Comparison of ENCODE assay signal across 16 mouse cellular contexts in the genomic region with DNA sequence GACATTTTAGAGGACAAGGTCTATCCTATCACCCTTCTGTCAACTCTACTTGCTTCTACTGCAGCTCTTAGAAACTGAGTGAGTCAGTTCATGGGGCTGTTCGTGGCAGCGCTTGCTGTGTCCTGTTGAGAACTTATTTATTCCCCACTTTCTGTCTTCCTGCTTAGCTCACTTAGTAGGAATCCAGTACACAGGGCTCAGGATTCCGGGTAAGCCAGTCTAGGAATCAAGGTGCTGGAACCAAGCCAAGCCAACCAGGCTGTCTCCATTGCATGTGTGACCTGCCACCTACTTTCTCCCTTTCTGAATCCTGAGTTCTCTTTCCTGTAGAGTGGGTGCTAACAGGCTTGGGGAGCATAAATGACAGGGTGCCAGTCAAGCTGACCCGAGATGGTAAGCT. TPM values are rescaled to one million over a fixed set of nuclear protein-coding genes. Genes with fewer than 3 reads are reported as not detected.
A peak's percentile ranks its signal among the peaks of the same experiment; 100 is the strongest.
DNase-seq lines count a peak whose midpoint lies in the region; ATAC-seq and TF ChIP-seq lines count a peak whose summit lies in the region.
"Had no signal": no experiment of that assay in that cellular context is flagged by ENCODE, and none has a peak within 500 bp of the region (broad histone marks: within the 10 kb centered on the region; RNA-seq: fewer than 3 reads in every experiment).

No protein-coding gene starts in this region.

- H3K36me3 ChIP-seq in heart, embryonic 14.5 days (ENCODE audit: control insufficient read depth, insufficient read depth, low read length), result no peaks in the 10 kb centered on the region
- H3K36me3 ChIP-seq in lung, embryonic 14.5 days (ENCODE audit: insufficient read depth), result no peaks in the 10 kb centered on the region
- H3K36me3 ChIP-seq: embryonic facial prominence, embryonic 13.5 days; liver, embryonic 13.5 days; neural tube, embryonic 12.5 days had no signal

- H3K27ac ChIP-seq in heart, embryonic 14.5 days (replicated peaks in 1 of 2; ENCODE audit: control insufficient read depth in 1 of 2, insufficient read depth in 1 of 2, low read depth in 2 of 2, low read length in 2 of 2), result peak overlapping the region; percentile 87 to 88
- no peak overlapping the region for H3K27ac ChIP-seq in lung, embryonic 14.5 days (ENCODE audit: low read depth)
- H3K27ac ChIP-seq: embryonic facial prominence, embryonic 13.5 days; liver, embryonic 13.5 days; neural tube, embryonic 12.5 days had no signal

- 17% methylated on average over 4 of the region's 4 CpGs for WGBS in heart, embryonic 14.5 days
- 49% methylated on average over 4 of the region's 4 CpGs for WGBS in lung, embryonic 14.5 days
- WGBS in lung, adult 2 months, result 50% methylated on average over 4 of the region's 4 CpGs

- peak overlapping the region; percentile 39 for H3K4me2 ChIP-seq in heart, embryonic 14.5 days (ENCODE audit: low read length)
- no peak overlapping the region for H3K4me2 ChIP-seq in lung, embryonic 14.5 days
- H3K4me2 ChIP-seq: embryonic facial prominence, embryonic 13.5 days; liver, embryonic 13.5 days; midbrain, embryonic 11.5 days; neural tube, embryonic 12.5 days had no signal

- 0 out of 2 replicates have a peak, but pooled peaks cover 9% of the 10 kb centered on the region for H3K27me3 ChIP-seq in heart, embryonic 14.5 days (ENCODE audit: control insufficient read depth, insufficient read depth, low read length)
- peaks cover 19% of the 10 kb centered on the region for H3K27me3 ChIP-seq in lung, embryonic 14.5 days (ENCODE audit: insufficient read depth, low read length)

- peak; percentile 60 for ATAC-seq in heart, embryonic 14.5 days (ENCODE audit: insufficient number of reproducible peaks, insufficient read depth, low FRiP score, low read depth)
- peak; percentile 51; the same call in 1 of the 2 replicates for ATAC-seq in lung, embryonic 14.5 days (ENCODE audit: insufficient read depth)

- no peak for TF ChIP-seq CTCF in lung, embryonic 14.5 days (IDR thresholded peaks at IDR 0.05; ENCODE audit: low read depth)
- TF ChIP-seq CTCF in lung, adult 2 months (IDR thresholded peaks at IDR 0.05; ENCODE audit: insufficient read depth, low read length), result no peak

- TF ChIP-seq POLR2A in lung, adult 2 months (IDR thresholded peaks at IDR 0.05; ENCODE audit: borderline replicate concordance, extremely low read depth, low read depth, low read length), result no peak

- peak overlapping the region; percentile 6; the same call in 1 of the 2 replicates for H3K9ac ChIP-seq in heart, embryonic 14.5 days (ENCODE audit: low read length)
- no peak overlapping the region for H3K9ac ChIP-seq in lung, embryonic 14.5 days
- H3K9ac ChIP-seq: embryonic facial prominence, embryonic 13.5 days; liver, embryonic 13.5 days; neural tube, embryonic 12.5 days had no signal

- no peaks in the 10 kb centered on the region for H3K9me3 ChIP-seq in heart, embryonic 14.5 days (ENCODE audit: control insufficient read depth, low read length)
- no peaks in the 10 kb centered on the region for H3K9me3 ChIP-seq in lung, embryonic 14.5 days (ENCODE audit: low read depth, low read length)
- H3K9me3 ChIP-seq: embryonic facial prominence, embryonic 13.5 days; liver, embryonic 13.5 days; neural tube, embryonic 12.5 days had no signal

- no peak overlapping the region for H3K4me3 ChIP-seq in heart, embryonic 14.5 days (ENCODE audit: control insufficient read depth in 1 of 2, insufficient read depth in 1 of 2, low read depth in 1 of 2, low read length in 2 of 2)
- H3K4me3 ChIP-seq in lung, embryonic 14.5 days (ENCODE audit: low read depth, low read length), result no peak overlapping the region
- no peak overlapping the region for H3K4me3 ChIP-seq in lung, adult 2 months (replicated peaks; ENCODE audit: extremely low read depth, low read depth, low read length)
- H3K4me3 ChIP-seq: embryonic facial prominence, embryonic 13.5 days; liver, embryonic 13.5 days; neural tube, embryonic 12.5 days had no signal

- peak; percentile 62 for DNase-seq in adrenal gland, postnatal 10 days
- DNase-seq in adrenal gland, postnatal 4 days (ENCODE audit: low spot score in 2 of 2), result no peak
- no peak for DNase-seq in heart, adult 18-20 months
- DNase-seq in lung, embryonic 14.5 days, result peak; percentile 73
- DNase-seq in lung, adult 2 months, result no peak
- DNase-seq in lung, postnatal 25 days (ENCODE audit: low spot score), result peak; percentile 27
- DNase-seq in spleen, postnatal 4 days (ENCODE audit: low spot score in 2 of 2), result no peak
- DNase-seq: cerebellum, adult 2 months; layer of hippocampus, postnatal 36 days; liver, embryonic 13.5 days; right cerebral cortex, adult 18-20 months had no signal

- H3K4me1 ChIP-seq in heart, embryonic 14.5 days (ENCODE audit: control insufficient read depth in 2 of 2, insufficient read depth in 2 of 2, low read length in 2 of 2), result peaks cover 29 to 30% of the 10 kb centered on the region in 2 experiments
- H3K4me1 ChIP-seq in lung, embryonic 14.5 days (ENCODE audit: insufficient read depth), result no peaks in the 10 kb centered on the region; the same call in 1 of the 2 replicates
- peaks cover 7% of the 10 kb centered on the region; the same call in 1 of the 2 replicates for H3K4me1 ChIP-seq in lung, adult 2 months (ENCODE audit: control insufficient read depth, insufficient read depth, low read length)

RNA-seq across cellular contexts. Expression of a gene that starts 5.2 kb away (rescaled TPM):
- 1 to 10 TPM in 1 of 2 experiments, under 1 TPM in 1; 0.75 to 1.1 TPM for total RNA-seq in adrenal gland, postnatal 10 days (2021)
- 1 to 10 TPM in 1 of 2 experiments, under 1 TPM in 1; 0.96 to 2.1 TPM for total RNA-seq in adrenal gland, postnatal 4 days (2021)
- 4.1 and 4.3 TPM in 2 replicates for polyA plus RNA-seq in heart, embryonic 14.5 days (2014; fragmentation: Nextera tagmentation; extraction: Ambion mirVana)
- under 1 TPM in 1 of 2 experiments, not detected in 1; 0.18 TPM for total RNA-seq in heart, adult 18-20 months (2021)
- 2.8 and 3.1 TPM in 2 replicates for polyA plus RNA-seq in lung, embryonic 14.5 days (2014; fragmentation: Nextera tagmentation; extraction: Ambion mirVana)
- polyA plus RNA-seq in lung, adult 2 months (2012; rRNA removed), result 3.0 and 3.5 TPM in 2 replicates
- total RNA-seq: granulocyte monocyte progenitor cell, adult 5-6 weeks had no signal

RNA-seq across cellular contexts. Expression of a gene that starts 32.0 kb away (rescaled TPM):
- 100 to 1,000 TPM; 559 to 669 TPM for total RNA-seq in adrenal gland, postnatal 10 days (2021)
- 100 to 1,000 TPM; 776 to 871 TPM for total RNA-seq in adrenal gland, postnatal 4 days (2021)
- 638 and 739 TPM in 2 replicates for polyA plus RNA-seq in heart, embryonic 14.5 days (2014; fragmentation: Nextera tagmentation; extraction: Ambion mirVana)
- total RNA-seq in heart, adult 18-20 months (2021), result 100 to 1,000 TPM; 437 to 447 TPM
- polyA plus RNA-seq in lung, embryonic 14.5 days (2014; fragmentation: Nextera tagmentation; extraction: Ambion mirVana), result 1,221 and 1,233 TPM in 2 replicates
- polyA plus RNA-seq in lung, adult 2 months (2012; rRNA removed), result 45.4 and 73.2 TPM in 2 replicates

RNA-seq across cellular contexts. Expression of a gene that starts 32.5 kb away (rescaled TPM):
- total RNA-seq in adrenal gland, postnatal 10 days (2021), result 100 to 1,000 TPM; 109 to 125 TPM
- 100 to 1,000 TPM; 172 to 178 TPM for total RNA-seq in adrenal gland, postnatal 4 days (2021)
- polyA plus RNA-seq in heart, embryonic 14.5 days (2014; fragmentation: Nextera tagmentation; extraction: Ambion mirVana), result 333 and 340 TPM in 2 replicates
- 10 to 100 TPM; 61.9 to 63.4 TPM for total RNA-seq in heart, adult 18-20 months (2021)
- polyA plus RNA-seq in lung, embryonic 14.5 days (2014; fragmentation: Nextera tagmentation; extraction: Ambion mirVana), result 563 and 591 TPM in 2 replicates
- polyA plus RNA-seq in lung, adult 2 months (2012; rRNA removed), result 5.1 and 9.7 TPM in 2 replicates

Comparison
In these comparisons a context has a peak if more than half of its experiments do, and no peak if none do; other contexts are left out.
1. DNase-seq: peak in adrenal gland, postnatal 10 days (single experiment), lung, embryonic 14.5 days (single experiment) and lung, postnatal 25 days (single experiment); none in adrenal gland, postnatal 4 days (0 of 2), heart, adult 18-20 months (0 of 2), lung, adult 2 months (single experiment) and spleen, postnatal 4 days (0 of 2).